14 mouse cellular contexts compared by ENCODE assay signal in genomic region chr2:137243914-137244313, GRCm38 (mm10).
DNase-seq lines count a peak whose midpoint lies in the region; ATAC-seq and TF ChIP-seq lines count a peak whose summit lies in the region.
"Had no signal": no experiment of that assay in that cellular context is flagged by ENCODE, and none has a peak within 500 bp of the region (broad histone marks: within the 10 kb centered on the region; RNA-seq: fewer than 3 reads in every experiment).

No protein-coding gene starts in this region.

- no peak overlapping the region for H3K4me3 ChIP-seq in kidney, embryonic 14.5 days (ENCODE audit: low read length)
- no peak overlapping the region for H3K4me3 ChIP-seq in forebrain, postnatal 0 days (ENCODE audit: low read depth, low read length)
- H3K4me3 ChIP-seq in midbrain, embryonic 14.5 days (replicated peaks; ENCODE audit: low read depth, low read length) = no peak overlapping the region
- no peak overlapping the region for H3K4me3 ChIP-seq in heart, embryonic 11.5 days (ENCODE audit: low read depth, low read length)
- H3K4me3 ChIP-seq: heart, adult 2 months; megakaryocyte, embryonic 14.5 days; neural tube, embryonic 15.5 days had no signal

- peak; percentile 75; the same call in 1 of the 2 replicates for ATAC-seq in kidney, embryonic 14.5 days (ENCODE audit: low FRiP score, low TSS enrichment)
- peak; percentile 66 for ATAC-seq in forebrain, postnatal 0 days
- ATAC-seq in midbrain, embryonic 14.5 days (ENCODE audit: low FRiP score, low TSS enrichment) = no peak
- ATAC-seq in heart, embryonic 11.5 days (replicated peaks; ENCODE audit: insufficient number of reproducible peaks, low FRiP score, low TSS enrichment) = no peak

- H3K27ac ChIP-seq in kidney, embryonic 14.5 days (ENCODE audit: low read depth, low read length) = no peak overlapping the region
- no peak overlapping the region for H3K27ac ChIP-seq in forebrain, postnatal 0 days (ENCODE audit: low read depth, low read length)
- no peak overlapping the region for H3K27ac ChIP-seq in midbrain, embryonic 14.5 days (replicated peaks; ENCODE audit: low read depth, low read length)
- no peak overlapping the region for H3K27ac ChIP-seq in heart, embryonic 11.5 days (ENCODE audit: low read depth, low read length)
- H3K27ac ChIP-seq: heart, adult 2 months; neural tube, embryonic 15.5 days had no signal

- H3K36me3 ChIP-seq in kidney, embryonic 14.5 days (ENCODE audit: control insufficient read depth, insufficient read depth, low read length) = no peaks in the 10 kb centered on the region
- no peaks in the 10 kb centered on the region for H3K36me3 ChIP-seq in forebrain, postnatal 0 days (ENCODE audit: insufficient read depth)
- H3K36me3 ChIP-seq in midbrain, embryonic 14.5 days (ENCODE audit: control insufficient read depth, insufficient read depth, low read length) = no peaks in the 10 kb centered on the region
- H3K36me3 ChIP-seq in heart, embryonic 11.5 days (ENCODE audit: control insufficient read depth, insufficient read depth, low read length) = no peaks in the 10 kb centered on the region
- H3K36me3 ChIP-seq: G1E; neural tube, embryonic 15.5 days had no signal

- no peak overlapping the region for H3K4me2 ChIP-seq in kidney, embryonic 14.5 days (replicated peaks; ENCODE audit: low read depth, low read length)
- H3K4me2 ChIP-seq in forebrain, postnatal 0 days (ENCODE audit: low read depth) = no peak overlapping the region
- H3K4me2 ChIP-seq in midbrain, embryonic 14.5 days (ENCODE audit: low read length) = no peak overlapping the region
- no peak overlapping the region for H3K4me2 ChIP-seq in heart, embryonic 11.5 days
- H3K4me2 ChIP-seq: neural tube, embryonic 15.5 days had no signal

- no peaks in the 10 kb centered on the region for H3K9me3 ChIP-seq in kidney, embryonic 14.5 days (ENCODE audit: control insufficient read depth, low read length)
- H3K9me3 ChIP-seq in forebrain, postnatal 0 days (ENCODE audit: low read length) = no peaks in the 10 kb centered on the region
- H3K9me3 ChIP-seq in midbrain, embryonic 14.5 days (ENCODE audit: control insufficient read depth, low read length) = no peaks in the 10 kb centered on the region
- H3K9me3 ChIP-seq in heart, embryonic 11.5 days (replicated peaks; ENCODE audit: control insufficient read depth, low read length) = no peaks in the 10 kb centered on the region
- H3K9me3 ChIP-seq: neural tube, embryonic 15.5 days had no signal

- no peaks in the 10 kb centered on the region for H3K4me1 ChIP-seq in kidney, embryonic 14.5 days (ENCODE audit: control insufficient read depth, insufficient read depth, low read length)
- 0 out of 2 replicates have a peak, but pooled peaks cover 2% of the 10 kb centered on the region for H3K4me1 ChIP-seq in forebrain, postnatal 0 days (ENCODE audit: insufficient read depth)
- H3K4me1 ChIP-seq in midbrain, embryonic 14.5 days (ENCODE audit: control insufficient read depth, insufficient read depth, low read length) = no peaks in the 10 kb centered on the region
- H3K4me1 ChIP-seq in heart, embryonic 11.5 days (ENCODE audit: control insufficient read depth, insufficient read depth, low read length) = no peaks in the 10 kb centered on the region
- H3K4me1 ChIP-seq: megakaryocyte, embryonic 14.5 days; neural tube, embryonic 15.5 days had no signal

- no peaks in the 10 kb centered on the region for H3K27me3 ChIP-seq in kidney, embryonic 14.5 days (ENCODE audit: control insufficient read depth, insufficient read depth, low read length)
- no peaks in the 10 kb centered on the region for H3K27me3 ChIP-seq in forebrain, postnatal 0 days (ENCODE audit: insufficient read depth, low read length)
- H3K27me3 ChIP-seq in midbrain, embryonic 14.5 days (ENCODE audit: control insufficient read depth, insufficient read depth, low read length) = no peaks in the 10 kb centered on the region
- no peaks in the 10 kb centered on the region for H3K27me3 ChIP-seq in heart, embryonic 11.5 days (ENCODE audit: control insufficient read depth, insufficient read depth, low read length)
- H3K27me3 ChIP-seq: megakaryocyte, embryonic 14.5 days; neural tube, embryonic 15.5 days had no signal

- no peak overlapping the region for H3K9ac ChIP-seq in kidney, embryonic 14.5 days (ENCODE audit: low read depth, low read length)
- H3K9ac ChIP-seq in forebrain, postnatal 0 days = no peak overlapping the region
- H3K9ac ChIP-seq in midbrain, embryonic 14.5 days (replicated peaks; ENCODE audit: low read length) = no peak overlapping the region
- no peak overlapping the region for H3K9ac ChIP-seq in heart, embryonic 11.5 days (ENCODE audit: low read depth, low read length)
- H3K9ac ChIP-seq: neural tube, embryonic 15.5 days had no signal

- 11% methylated on average over 5 of the region's 5 CpGs for WGBS in kidney, embryonic 14.5 days
- WGBS in forebrain, postnatal 0 days = 8% methylated on average over 5 of the region's 5 CpGs
- 7% methylated on average over 5 of the region's 5 CpGs for WGBS in midbrain, embryonic 14.5 days
- WGBS in heart, embryonic 11.5 days (ENCODE audit: insufficient replicate concordance) = 36% methylated on average over 5 of the region's 5 CpGs

- DNase-seq in kidney, adult 9 months = no peak
- peak; percentile 8 for DNase-seq in ovary, postnatal 36 days (ENCODE audit: low spot score)
- DNase-seq in ovary, postnatal 10 days (ENCODE audit: low spot score) = no peak
- peak; percentile 40 for DNase-seq in forebrain, postnatal 0 days
- DNase-seq in midbrain, embryonic 14.5 days = peak; percentile 51
- DNase-seq in cerebellum, postnatal 36 days = no peak
- DNase-seq: cerebellum, postnatal 25 days; heart, adult 2 months; spleen, adult 18-20 months had no signal

- TF ChIP-seq CTCF in forebrain, postnatal 0 days (IDR thresholded peaks at IDR 0.05; ENCODE audit: low read depth) = no peak

Comparison
In these comparisons a context has a peak if more than half of its experiments do, and no peak if none do; other contexts are left out.
1. DNase-seq: peak in ovary, postnatal 36 days (single experiment), forebrain, postnatal 0 days (single experiment) and midbrain, embryonic 14.5 days (single experiment); none in kidney, adult 9 months (single experiment), ovary, postnatal 10 days (single experiment) and cerebellum, postnatal 36 days (0 of 2).
2. ATAC-seq: peak in kidney, embryonic 14.5 days (single experiment) and forebrain, postnatal 0 days (single experiment); none in midbrain, embryonic 14.5 days (single experiment) and heart, embryonic 11.5 days (single experiment).